Mouse (Mus musculus): Measurements from ENCODE around the gene Sacm1l. TPM values are rescaled to one million over a fixed set of nuclear protein-coding genes. Genes with fewer than 3 reads are reported as not detected.

Gene Sacm1l
- polyA plus RNA-seq, 1 experiment from 2014 or later, result 68.7 TPM

DNA sequence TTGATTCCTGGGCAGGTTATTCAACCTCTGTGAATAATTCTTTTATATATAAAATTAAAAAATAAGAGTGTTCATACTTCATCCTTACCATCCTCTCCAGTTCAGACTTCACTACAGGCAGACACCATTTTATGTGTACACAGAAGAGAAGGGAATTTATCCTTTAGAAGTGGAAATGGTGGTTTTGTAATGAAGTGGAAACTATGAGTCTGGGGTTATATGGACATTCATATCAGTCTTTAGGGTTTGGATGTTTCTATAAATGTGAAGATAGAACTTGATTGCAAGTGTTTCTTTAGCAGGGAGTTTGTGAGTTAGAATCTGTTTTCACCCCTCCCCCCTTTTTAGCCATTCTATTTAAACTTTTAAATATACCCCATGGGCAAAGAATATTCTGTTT, 1.7 kb downstream of the Sacm1l start:
- H3K36me3 ChIP-seq (ENCODE audit: insufficient read depth, low read length), result 0 out of 2 replicates have a peak, but pooled peaks cover 3% of the 10 kb centered on the region
- no peak overlapping the region for H3K27ac ChIP-seq (ENCODE audit: low read length)
- no peak for ATAC-seq (ENCODE audit: low FRiP score, low TSS enrichment)
- peak overlapping the region; percentile 99 for H3K4me3 ChIP-seq (ENCODE audit: low read length)
- peaks cover 26% of the 10 kb centered on the region for H3K4me1 ChIP-seq (ENCODE audit: insufficient read depth, low read length)
- peak overlapping the region; percentile 98 for H3K9ac ChIP-seq (replicated peaks; ENCODE audit: low read length)
- H3K27me3 ChIP-seq (ENCODE audit: insufficient read depth, low read length), result no peaks in the 10 kb centered on the region
- H3K4me2 ChIP-seq (replicated peaks; ENCODE audit: low read depth, low read length), result peak overlapping the region; percentile 57
- H3K9me3 ChIP-seq (ENCODE audit: low read length), result no peaks in the 10 kb centered on the region

DNA sequence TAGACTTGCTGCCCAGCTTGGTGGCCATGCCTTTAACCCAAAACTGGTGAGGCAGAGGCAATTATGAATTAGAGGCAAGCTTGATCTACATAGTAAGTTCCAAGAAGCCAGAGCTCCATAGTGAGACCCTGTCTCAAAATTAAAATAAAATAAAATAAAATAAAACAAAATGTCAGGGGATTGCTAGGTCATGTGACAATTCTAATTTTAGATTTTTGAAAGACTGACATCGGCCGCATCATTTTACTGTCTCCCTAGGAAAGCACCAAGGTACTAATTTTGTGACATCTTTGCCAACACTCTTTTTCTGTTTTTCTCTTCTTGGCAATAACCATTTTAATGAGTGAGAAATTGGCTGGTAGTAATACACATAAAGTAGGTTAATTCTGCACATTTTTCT, 7.1 kb downstream of the Sacm1l start:
- Histone ChIP-seq H3K4me2 (replicated peaks; ENCODE audit: low read depth, low read length) (no peak overlapping the region), H3K9ac (replicated peaks; ENCODE audit: low read length) (no peak overlapping the region), H3K36me3 (ENCODE audit: insufficient read depth, low read length) (0 out of 2 replicates have a peak, but pooled peaks cover 3% of the 10 kb centered on the region), H3K4me1 (ENCODE audit: insufficient read depth, low read length) (peaks cover 32% of the 10 kb centered on the region), H3K27me3 (ENCODE audit: insufficient read depth, low read length) (no peaks in the 10 kb centered on the region), H3K27ac (ENCODE audit: low read length) (no peak overlapping the region), H3K4me3 (ENCODE audit: low read length) (no peak overlapping the region), H3K9me3 (ENCODE audit: low read length) (no peaks in the 10 kb centered on the region)
- WGBS, result 89% methylated on average over 2 of the region's 2 CpGs
- no peak for ATAC-seq (ENCODE audit: low FRiP score, low TSS enrichment)

DNA sequence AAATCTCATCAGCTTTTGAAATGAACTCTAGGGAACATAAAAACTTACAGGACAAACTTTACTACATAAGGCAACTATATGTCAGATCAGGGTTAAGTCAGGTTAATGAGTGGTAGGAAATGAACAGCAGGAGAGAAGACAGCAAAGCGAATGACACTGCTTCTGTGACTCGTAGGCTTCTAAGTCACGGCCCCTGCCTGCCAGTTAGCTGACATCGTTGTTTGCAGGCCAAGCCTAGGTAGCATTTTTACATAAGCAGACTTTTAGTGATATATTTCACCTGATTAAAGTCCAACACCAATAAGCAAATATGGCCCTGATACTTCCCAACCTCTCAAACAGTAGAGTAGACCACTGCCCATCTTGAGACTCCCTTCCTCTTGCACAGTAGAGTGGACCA, 8.6 kb downstream of the Sacm1l start:
- H3K9me3 ChIP-seq (ENCODE audit: low read length), result no peaks in the 10 kb centered on the region
- no peaks in the 10 kb centered on the region for H3K27me3 ChIP-seq (ENCODE audit: insufficient read depth, low read length)
- peak overlapping the region; percentile 46; the same call in 1 of the 2 replicates for H3K27ac ChIP-seq (ENCODE audit: low read length)
- 0 out of 2 replicates have a peak, but pooled peaks cover 3% of the 10 kb centered on the region for H3K36me3 ChIP-seq (ENCODE audit: insufficient read depth, low read length)
- WGBS, result 52% methylated on average over 4 of the region's 4 CpGs
- H3K4me3 ChIP-seq (ENCODE audit: low read length), result no peak overlapping the region
- ATAC-seq (ENCODE audit: low FRiP score, low TSS enrichment), result no peak
- H3K4me2 ChIP-seq (replicated peaks; ENCODE audit: low read depth, low read length), result no peak overlapping the region
- no peak overlapping the region for H3K9ac ChIP-seq (replicated peaks; ENCODE audit: low read length)
- H3K4me1 ChIP-seq (ENCODE audit: insufficient read depth, low read length), result peaks cover 24% of the 10 kb centered on the region

GRCm38 (mm10) chr9:123539093-123539492, 9.5 kb downstream of the Sacm1l start:
- peak overlapping the region; percentile 32 for H3K27ac ChIP-seq (ENCODE audit: low read length)
- no peak overlapping the region for H3K9ac ChIP-seq (replicated peaks; ENCODE audit: low read length)
- peak; percentile 46; the same call in 1 of the 2 replicates for ATAC-seq (ENCODE audit: low FRiP score, low TSS enrichment)
- H3K4me1 ChIP-seq (ENCODE audit: insufficient read depth, low read length), result peaks cover 24% of the 10 kb centered on the region
- 42% methylated on average over 1 of the region's 1 CpGs for WGBS
- H3K36me3 ChIP-seq (ENCODE audit: insufficient read depth, low read length), result peaks cover 4% of the 10 kb centered on the region; the same call in 1 of the 2 replicates
- H3K27me3 ChIP-seq (ENCODE audit: insufficient read depth, low read length), result no peaks in the 10 kb centered on the region
- no peaks in the 10 kb centered on the region for H3K9me3 ChIP-seq (ENCODE audit: low read length)
- H3K4me2 ChIP-seq (replicated peaks; ENCODE audit: low read depth, low read length), result no peak overlapping the region
- H3K4me3 ChIP-seq (ENCODE audit: low read length), result no peak overlapping the region

GRCm38 (mm10) chr9:123539823-123540222, 10.3 kb downstream of the Sacm1l start:
- H3K27me3 ChIP-seq (ENCODE audit: insufficient read depth, low read length), result no peaks in the 10 kb centered on the region
- no peaks in the 10 kb centered on the region for H3K9me3 ChIP-seq (ENCODE audit: low read length)
- peak; percentile 73; the same call in 1 of the 2 replicates for ATAC-seq (ENCODE audit: low FRiP score, low TSS enrichment)
- no peak overlapping the region for H3K9ac ChIP-seq (replicated peaks; ENCODE audit: low read length)
- H3K27ac ChIP-seq (ENCODE audit: low read length), result peak overlapping the region; percentile 49; the same call in 1 of the 2 replicates
- H3K4me1 ChIP-seq (ENCODE audit: insufficient read depth, low read length), result peaks cover 24% of the 10 kb centered on the region
- H3K36me3 ChIP-seq (ENCODE audit: insufficient read depth, low read length), result peaks cover 4% of the 10 kb centered on the region; the same call in 1 of the 2 replicates
- 0 out of 2 replicates have a peak overlapping the region, but pooled peaks have one; percentile 4 for H3K4me2 ChIP-seq (replicated peaks; ENCODE audit: low read depth, low read length)
- 58% methylated on average over 2 of the region's 2 CpGs for whole genome bisulfite sequencing
- no peak overlapping the region for H3K4me3 ChIP-seq (ENCODE audit: low read length)

GRCm38 (mm10) chr9:123554599-123554998, 25.0 kb downstream of the Sacm1l start:
- no peak overlapping the region for H3K4me3 ChIP-seq (ENCODE audit: low read length)
- no peak for ATAC-seq (ENCODE audit: low FRiP score, low TSS enrichment)
- peaks cover 56% of the 10 kb centered on the region for H3K36me3 ChIP-seq (ENCODE audit: insufficient read depth, low read length)
- H3K9ac ChIP-seq (replicated peaks; ENCODE audit: low read length), result no peak overlapping the region
- H3K27me3 ChIP-seq (ENCODE audit: insufficient read depth, low read length), result no peaks in the 10 kb centered on the region
- H3K4me1 ChIP-seq (ENCODE audit: insufficient read depth, low read length), result no peaks in the 10 kb centered on the region
- no peak overlapping the region for H3K4me2 ChIP-seq (replicated peaks; ENCODE audit: low read depth, low read length)
- no peaks in the 10 kb centered on the region for H3K9me3 ChIP-seq (ENCODE audit: low read length)
- WGBS, result 44% methylated on average over 3 of the region's 3 CpGs
- H3K27ac ChIP-seq (ENCODE audit: low read length), result no peak overlapping the region

DNA sequence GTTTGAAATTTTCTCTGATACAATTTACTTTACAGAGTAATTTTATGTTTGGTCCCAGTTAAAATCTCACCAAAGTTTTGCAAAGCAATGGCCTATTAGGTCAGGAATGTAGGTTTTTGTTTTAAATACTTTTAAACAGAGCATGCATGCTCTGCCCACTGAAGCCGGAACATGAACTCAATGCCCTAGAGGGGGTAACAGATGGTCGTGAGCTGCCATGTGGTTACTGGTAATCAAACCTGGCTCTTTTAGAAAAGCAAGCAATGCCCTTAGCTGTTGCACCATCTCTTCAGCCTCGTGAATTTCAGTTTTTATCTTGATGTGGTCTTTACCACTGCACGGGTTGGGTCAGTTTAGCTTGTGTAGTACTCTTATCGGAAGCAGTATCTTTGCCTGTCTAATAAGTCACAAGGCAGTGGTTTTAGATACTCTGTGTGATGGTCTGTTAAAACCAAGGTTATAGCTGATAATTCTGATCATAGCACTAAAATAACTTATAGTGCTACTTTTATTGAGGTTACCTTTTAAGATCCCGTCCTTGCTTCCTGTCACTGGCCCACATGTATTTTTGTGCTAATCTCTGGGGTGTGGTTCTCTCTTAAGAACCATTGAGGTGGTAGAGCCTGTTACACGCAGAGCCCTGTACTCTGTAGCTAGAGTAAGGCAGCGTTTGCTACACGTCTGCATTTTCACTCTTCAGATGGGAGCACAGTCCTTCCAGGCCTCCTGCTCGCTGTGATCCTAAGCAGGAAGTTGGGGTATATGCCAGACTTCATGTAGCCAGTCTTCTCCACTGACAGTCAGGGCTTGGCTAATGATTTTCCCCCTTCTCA, 48.0 kb downstream of the Sacm1l start:
- no peaks in the 10 kb centered on the region for H3K9me3 ChIP-seq (ENCODE audit: low read length)
- no peak overlapping the region for H3K4me2 ChIP-seq (replicated peaks; ENCODE audit: low read depth, low read length)
- peaks cover 23% of the 10 kb centered on the region for H3K36me3 ChIP-seq (ENCODE audit: insufficient read depth, low read length)
- H3K27me3 ChIP-seq (ENCODE audit: insufficient read depth, low read length), result no peaks in the 10 kb centered on the region
- WGBS, result 80% methylated on average over 10 of the region's 10 CpGs
- H3K27ac ChIP-seq (ENCODE audit: low read length), result no peak overlapping the region
- no peak overlapping the region for H3K9ac ChIP-seq (replicated peaks; ENCODE audit: low read length)
- no peak overlapping the region for H3K4me3 ChIP-seq (ENCODE audit: low read length)
- ATAC-seq (ENCODE audit: low FRiP score, low TSS enrichment), result no peak
- H3K4me1 ChIP-seq (ENCODE audit: insufficient read depth, low read length), result no peaks in the 10 kb centered on the region

GRCm38 (mm10) chr9:123589240-123589910, 59.8 kb downstream of the Sacm1l start:
- Histone ChIP-seq H3K4me1 (ENCODE audit: insufficient read depth, low read length) (no peaks in the 10 kb centered on the region), H3K4me2 (replicated peaks; ENCODE audit: low read depth, low read length) (no peak overlapping the region), H3K4me3 (ENCODE audit: low read length) (no peak overlapping the region), H3K36me3 (ENCODE audit: insufficient read depth, low read length) (peaks cover 19% of the 10 kb centered on the region), H3K9ac (replicated peaks; ENCODE audit: low read length) (no peak overlapping the region), H3K9me3 (ENCODE audit: low read length) (no peaks in the 10 kb centered on the region), H3K27me3 (ENCODE audit: insufficient read depth, low read length) (no peaks in the 10 kb centered on the region), H3K27ac (ENCODE audit: low read length) (no peak overlapping the region)
- WGBS, result 62% methylated on average over 7 of the region's 7 CpGs
- ATAC-seq (ENCODE audit: low FRiP score, low TSS enrichment), result peak; percentile 74; the same call in 1 of the 2 replicates

DNA sequence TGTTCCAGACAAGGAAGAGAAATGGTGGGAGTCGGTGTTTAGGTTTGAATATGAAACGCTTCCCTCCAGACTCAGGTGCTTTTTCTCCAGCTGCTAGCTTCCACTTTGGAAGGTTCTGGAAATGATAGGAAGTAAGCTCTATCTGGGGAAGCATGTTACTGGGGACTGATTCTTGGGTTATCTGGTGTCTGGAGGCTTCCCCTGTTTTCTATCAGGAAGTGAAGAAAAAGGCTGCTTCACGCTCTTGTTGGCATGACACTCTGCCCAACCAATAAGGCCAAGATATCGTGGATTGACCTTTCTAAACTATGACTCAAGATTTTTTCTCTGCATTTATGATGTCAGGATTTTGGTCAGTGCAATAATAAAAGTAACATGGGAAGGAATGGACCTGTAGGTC, 65.6 kb downstream of the Sacm1l start:
- H3K4me1 ChIP-seq (ENCODE audit: insufficient read depth, low read length), result no peaks in the 10 kb centered on the region
- no peak overlapping the region for H3K9ac ChIP-seq (replicated peaks; ENCODE audit: low read length)
- H3K4me2 ChIP-seq (replicated peaks; ENCODE audit: low read depth, low read length), result no peak overlapping the region
- ATAC-seq (ENCODE audit: low FRiP score, low TSS enrichment), result no peak
- H3K27me3 ChIP-seq (ENCODE audit: insufficient read depth, low read length), result no peaks in the 10 kb centered on the region
- no peak overlapping the region for H3K27ac ChIP-seq (ENCODE audit: low read length)
- no peak overlapping the region for H3K4me3 ChIP-seq (ENCODE audit: low read length)
- peaks cover 11% of the 10 kb centered on the region for H3K36me3 ChIP-seq (ENCODE audit: insufficient read depth, low read length)
- no peaks in the 10 kb centered on the region for H3K9me3 ChIP-seq (ENCODE audit: low read length)
- WGBS, result 95% methylated on average over 4 of the region's 4 CpGs

DNA sequence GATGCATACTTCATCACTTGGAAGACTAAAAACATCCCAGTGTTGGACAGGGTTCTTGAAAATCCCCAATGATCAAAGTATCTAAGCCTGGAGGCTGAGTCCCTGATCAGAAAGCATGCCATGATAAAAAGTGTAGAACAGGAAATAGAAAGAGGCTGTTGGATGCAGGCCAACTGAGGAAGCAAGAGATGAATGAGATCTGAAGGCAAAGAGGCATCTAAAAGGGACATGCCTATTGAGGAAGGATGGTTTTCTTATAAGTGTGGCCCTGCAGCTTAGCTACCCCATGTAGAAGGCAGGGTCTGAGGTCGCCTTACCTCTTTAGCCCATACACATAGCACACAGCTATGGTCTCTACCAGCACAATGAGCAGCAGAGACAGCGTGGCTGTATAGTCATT, 67.4 kb downstream of the Sacm1l start:
- ATAC-seq (ENCODE audit: low FRiP score, low TSS enrichment), result 0 out of 2 replicates have a peak, but pooled peaks have one; percentile 49
- no peaks in the 10 kb centered on the region for H3K27me3 ChIP-seq (ENCODE audit: insufficient read depth, low read length)
- WGBS, result 100% methylated on average over 2 of the region's 2 CpGs
- no peaks in the 10 kb centered on the region for H3K9me3 ChIP-seq (ENCODE audit: low read length)
- H3K4me1 ChIP-seq (ENCODE audit: insufficient read depth, low read length), result no peaks in the 10 kb centered on the region
- peaks cover 8% of the 10 kb centered on the region for H3K36me3 ChIP-seq (ENCODE audit: insufficient read depth, low read length)
- no peak overlapping the region for H3K9ac ChIP-seq (replicated peaks; ENCODE audit: low read length)
- no peak overlapping the region for H3K27ac ChIP-seq (ENCODE audit: low read length)
- no peak overlapping the region for H3K4me3 ChIP-seq (ENCODE audit: low read length)
- no peak overlapping the region for H3K4me2 ChIP-seq (replicated peaks; ENCODE audit: low read depth, low read length)
